ENCODE assay signal across 8 mouse cellular contexts in genomic region chr12:86905876-86906275, GRCm38 (mm10). TPM values are rescaled to one million over a fixed set of nuclear protein-coding genes. Genes with fewer than 3 reads are reported as not detected.
DNase-seq lines count a peak whose midpoint lies in the region; ATAC-seq and TF ChIP-seq lines count a peak whose summit lies in the region.

No protein-coding gene starts in this region.

- ATAC-seq in heart, embryonic 13.5 days (ENCODE audit: extremely low read depth, insufficient number of reproducible peaks, low FRiP score, low TSS enrichment), result no peak
- no peak for ATAC-seq in midbrain, postnatal 0 days (ENCODE audit: low FRiP score)
- ATAC-seq in hindbrain, embryonic 14.5 days (ENCODE audit: low FRiP score), result peak; percentile 19; the same call in 1 of the 2 replicates

- DNase-seq in heart, postnatal 10 days, result no peak
- no peak for DNase-seq in midbrain, embryonic 10.5 days (ENCODE audit: low spot score)
- DNase-seq in midbrain, postnatal 0 days (ENCODE audit: low spot score), result no peak
- no peak for DNase-seq in hindbrain, embryonic 14.5 days (ENCODE audit: low spot score)
- DNase-seq in naive thymus-derived CD4-positive, alpha-beta T cell, adult 2 months (ENCODE audit: low read depth), result peak; percentile 43
- no peak for DNase-seq in spleen, postnatal 4 days (ENCODE audit: low spot score in 2 of 2)
- no peak for DNase-seq in frontal cortex, postnatal 25 days (ENCODE audit: low spot score in 2 of 2)

- H3K4me3 ChIP-seq in heart, embryonic 13.5 days, result no peak overlapping the region
- H3K4me3 ChIP-seq in midbrain, embryonic 10.5 days, result no peak overlapping the region
- H3K4me3 ChIP-seq in midbrain, postnatal 0 days (ENCODE audit: low read depth, low read length), result no peak overlapping the region
- no peak overlapping the region for H3K4me3 ChIP-seq in hindbrain, embryonic 14.5 days (replicated peaks; ENCODE audit: low read length)

- H3K9ac ChIP-seq in heart, embryonic 13.5 days, result no peak overlapping the region
- H3K9ac ChIP-seq in midbrain, postnatal 0 days (replicated peaks; ENCODE audit: low read length, poor library complexity, severe bottlenecking), result no peak overlapping the region
- H3K9ac ChIP-seq in hindbrain, embryonic 14.5 days, result no peak overlapping the region

- H3K9me3 ChIP-seq in heart, embryonic 13.5 days, result no peaks in the 10 kb centered on the region
- H3K9me3 ChIP-seq in midbrain, embryonic 10.5 days (replicated peaks), result no peaks in the 10 kb centered on the region
- no peaks in the 10 kb centered on the region for H3K9me3 ChIP-seq in midbrain, postnatal 0 days (ENCODE audit: low read length)
- H3K9me3 ChIP-seq in hindbrain, embryonic 14.5 days (ENCODE audit: control insufficient read depth, low read length), result no peaks in the 10 kb centered on the region

- 52% methylated on average over 7 of the region's 7 CpGs for WGBS in heart, embryonic 13.5 days
- WGBS in midbrain, embryonic 10.5 days, result 67% methylated on average over 7 of the region's 7 CpGs
- 66% methylated on average over 7 of the region's 7 CpGs for WGBS in midbrain, postnatal 0 days
- WGBS in hindbrain, embryonic 14.5 days, result 65% methylated on average over 7 of the region's 7 CpGs

- no peaks in the 10 kb centered on the region for H3K27me3 ChIP-seq in heart, embryonic 13.5 days (replicated peaks)
- peaks cover 42% of the 10 kb centered on the region for H3K27me3 ChIP-seq in midbrain, embryonic 10.5 days (ENCODE audit: low read depth, poor library complexity, severe bottlenecking)
- no peaks in the 10 kb centered on the region for H3K27me3 ChIP-seq in midbrain, postnatal 0 days (ENCODE audit: insufficient read depth, low read length)
- H3K27me3 ChIP-seq in hindbrain, embryonic 14.5 days (ENCODE audit: control insufficient read depth, insufficient read depth, low read length), result 0 out of 2 replicates have a peak, but pooled peaks cover 3% of the 10 kb centered on the region

- H3K4me1 ChIP-seq in heart, embryonic 13.5 days, result peaks cover 20% of the 10 kb centered on the region
- H3K4me1 ChIP-seq in midbrain, embryonic 10.5 days, result peaks cover 36% of the 10 kb centered on the region
- no peaks in the 10 kb centered on the region for H3K4me1 ChIP-seq in midbrain, postnatal 0 days (ENCODE audit: insufficient read depth, low read length)
- 0 out of 2 replicates have a peak, but pooled peaks cover 6% of the 10 kb centered on the region for H3K4me1 ChIP-seq in hindbrain, embryonic 14.5 days (replicated peaks; ENCODE audit: control insufficient read depth, insufficient read depth, low read length)

- no peak overlapping the region for H3K27ac ChIP-seq in heart, embryonic 13.5 days (replicated peaks)
- H3K27ac ChIP-seq in midbrain, embryonic 10.5 days (replicated peaks), result peak overlapping the region; percentile 56; the same call in 1 of the 2 replicates
- no peak overlapping the region for H3K27ac ChIP-seq in midbrain, postnatal 0 days (ENCODE audit: low read depth, low read length)
- H3K27ac ChIP-seq in hindbrain, embryonic 14.5 days, result no peak overlapping the region

- H3K36me3 ChIP-seq in heart, embryonic 13.5 days, result no peaks in the 10 kb centered on the region
- no peaks in the 10 kb centered on the region for H3K36me3 ChIP-seq in midbrain, embryonic 10.5 days
- H3K36me3 ChIP-seq in midbrain, postnatal 0 days (ENCODE audit: insufficient read depth, low read length), result no peaks in the 10 kb centered on the region
- H3K36me3 ChIP-seq in hindbrain, embryonic 14.5 days (replicated peaks; ENCODE audit: control insufficient read depth, insufficient read depth), result no peaks in the 10 kb centered on the region

- no peak for TF ChIP-seq CTCF in midbrain, postnatal 0 days (IDR thresholded peaks at IDR 0.05)

- H3K4me2 ChIP-seq in heart, embryonic 13.5 days, result 0 out of 2 replicates have a peak overlapping the region, but pooled peaks have one; percentile 18
- no peak overlapping the region for H3K4me2 ChIP-seq in midbrain, postnatal 0 days (ENCODE audit: low read depth, low read length, poor library complexity, severe bottlenecking)
- H3K4me2 ChIP-seq in hindbrain, embryonic 14.5 days (replicated peaks), result no peak overlapping the region

- intact Hi-C loops in heart, postnatal 10 days (cut with DNase I), result loop anchor here (1.0 kb wide), 1 partner anchor 110 kb away; no protein-coding TSS in a partner anchor

RNA-seq across cellular contexts. Expression of gene Irf2bpl, which starts 21.3 kb away (rescaled TPM):
- 32.7 and 34.1 TPM in 2 replicates for polyA plus RNA-seq in heart, embryonic 13.5 days (2015; fragmentation: Nextera tagmentation; extraction: Ambion mirVana)
- total RNA-seq in heart, postnatal 10 days (2021), result 10 to 100 TPM; 60.3 to 67.5 TPM
- 28.6 and 39.6 TPM in 2 replicates for polyA plus RNA-seq in midbrain, embryonic 10.5 days (2016; fragmentation: Nextera tagmentation; extraction: Ambion mirVana)
- 171 and 191 TPM in 2 replicates for total RNA-seq in midbrain, postnatal 0 days (2014; rRNA removed)
- 74.2 and 86.2 TPM in 2 replicates for polyA plus RNA-seq in midbrain, postnatal 0 days (2015; fragmentation: Nextera tagmentation; extraction: Ambion mirVana)
- polyA plus RNA-seq in hindbrain, embryonic 14.5 days (2014; fragmentation: Nextera tagmentation; extraction: Ambion mirVana), result 64.5 and 65.5 TPM in 2 replicates

RNA-seq across cellular contexts. Expression of gene Cipc, which starts 41.0 kb away (rescaled TPM):
- polyA plus RNA-seq in heart, embryonic 13.5 days (2015; fragmentation: Nextera tagmentation; extraction: Ambion mirVana), result 18.4 and 21.3 TPM in 2 replicates
- 10 to 100 TPM; 36.5 to 45.1 TPM for total RNA-seq in heart, postnatal 10 days (2021)
- polyA plus RNA-seq in midbrain, embryonic 10.5 days (2016; fragmentation: Nextera tagmentation; extraction: Ambion mirVana), result 33.2 and 35.5 TPM in 2 replicates
- total RNA-seq in midbrain, postnatal 0 days (2014; rRNA removed), result 65.7 and 77.5 TPM in 2 replicates
- polyA plus RNA-seq in midbrain, postnatal 0 days (2015; fragmentation: Nextera tagmentation; extraction: Ambion mirVana), result 34.6 and 37.6 TPM in 2 replicates
- 46.8 and 52.1 TPM in 2 replicates for polyA plus RNA-seq in hindbrain, embryonic 14.5 days (2014; fragmentation: Nextera tagmentation; extraction: Ambion mirVana)
